Mouse (Mus musculus) gastrocnemius, postnatal 36 days (tissue): ENCODE measurements around the gene Hif3a. TPM values are rescaled to one million over a fixed set of nuclear protein-coding genes. Genes with fewer than 3 reads are reported as not detected.

Experiments
- DNase-seq, 2 experiments: peaks; one replicate each; pipeline ENCODE4 v3.0.0; 2022
- intact Hi-C: fragments of 180-260 bp; cut with DNase I; formaldehyde crosslinking; loops from one replicate; pipeline ENCODE4 v1.15.1; 2025
- total RNA-seq, 2 experiments: library from RNA; stranded (reverse); gene quantifications; 2 replicates each; pipeline ENCODE4 v1.2.3; 2021

Gene Hif3a
- total RNA-seq, 2 experiments from 2014 or later, result 1.2 to 1.3 TPM

DNA sequence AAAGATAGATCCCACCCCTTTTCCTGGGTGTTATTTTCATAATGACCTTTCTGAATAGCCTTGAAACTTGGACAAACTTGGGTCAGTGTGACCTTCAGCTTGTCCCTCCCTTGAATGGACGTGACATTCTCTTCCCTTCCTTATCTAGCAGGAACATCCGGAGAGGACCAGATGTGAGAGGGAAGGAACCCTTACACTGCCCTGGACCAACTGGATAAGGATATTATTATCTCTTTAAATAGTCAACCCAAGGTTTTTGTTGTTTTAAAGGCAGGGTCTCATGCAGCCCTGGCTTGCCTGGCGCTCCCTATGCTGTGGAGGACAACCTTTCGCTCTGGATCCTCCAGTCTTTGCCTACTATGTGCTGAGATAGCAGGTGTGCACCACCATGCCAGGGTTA lies 63.0 kb downstream of the Hif3a start:
- intact Hi-C loops, result loop anchor here (1.0 kb wide), 1 partner anchor 67 kb away; no protein-coding TSS in a partner anchor
- DNase-seq, result no peak

DNA sequence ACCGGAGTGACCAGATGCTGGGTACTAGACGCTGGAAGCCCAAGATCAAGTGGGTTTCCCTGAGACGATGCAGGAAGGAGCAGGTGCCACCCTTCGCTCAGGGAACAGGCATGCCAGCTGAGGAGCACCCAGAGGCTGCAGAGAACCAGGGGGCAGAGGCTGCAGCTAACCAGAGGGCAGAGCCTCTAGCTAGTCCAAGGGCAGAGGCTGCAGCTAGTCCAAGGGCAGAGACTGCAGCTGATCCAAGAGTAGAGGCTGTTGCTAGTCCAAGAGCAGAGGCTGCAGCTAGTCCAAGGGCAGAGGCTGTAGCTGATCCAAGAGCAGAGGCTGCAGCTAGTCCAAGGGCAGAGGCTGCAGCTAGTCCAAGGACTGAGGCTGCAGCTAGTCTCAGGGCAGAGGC lies 66.9 kb downstream of the Hif3a start:
- no peak for DNase-seq
- intact Hi-C loops, result no loop called here

DNA sequence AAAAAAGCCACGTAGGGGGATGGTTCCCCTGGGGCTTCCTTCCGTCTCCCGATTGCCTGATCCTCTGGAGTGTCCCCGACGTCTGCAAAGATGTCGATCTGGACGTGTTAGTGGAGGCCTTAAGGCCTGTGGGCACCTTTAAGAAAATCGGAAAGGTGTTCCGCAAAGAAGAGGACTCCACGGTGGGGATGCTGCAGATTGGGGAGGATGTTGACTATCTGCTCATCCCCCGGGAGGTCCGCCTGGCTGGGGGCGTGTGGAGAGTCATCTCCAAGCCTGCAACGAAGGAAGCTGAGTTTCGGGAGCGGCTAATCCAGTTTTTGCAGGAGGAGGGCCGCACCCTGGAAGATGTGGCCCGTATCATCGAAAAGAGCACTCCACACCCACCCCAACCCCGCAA lies 67.8 kb downstream of the Hif3a start:
- intact Hi-C loops, result no loop called here
- no peak for DNase-seq

DNA sequence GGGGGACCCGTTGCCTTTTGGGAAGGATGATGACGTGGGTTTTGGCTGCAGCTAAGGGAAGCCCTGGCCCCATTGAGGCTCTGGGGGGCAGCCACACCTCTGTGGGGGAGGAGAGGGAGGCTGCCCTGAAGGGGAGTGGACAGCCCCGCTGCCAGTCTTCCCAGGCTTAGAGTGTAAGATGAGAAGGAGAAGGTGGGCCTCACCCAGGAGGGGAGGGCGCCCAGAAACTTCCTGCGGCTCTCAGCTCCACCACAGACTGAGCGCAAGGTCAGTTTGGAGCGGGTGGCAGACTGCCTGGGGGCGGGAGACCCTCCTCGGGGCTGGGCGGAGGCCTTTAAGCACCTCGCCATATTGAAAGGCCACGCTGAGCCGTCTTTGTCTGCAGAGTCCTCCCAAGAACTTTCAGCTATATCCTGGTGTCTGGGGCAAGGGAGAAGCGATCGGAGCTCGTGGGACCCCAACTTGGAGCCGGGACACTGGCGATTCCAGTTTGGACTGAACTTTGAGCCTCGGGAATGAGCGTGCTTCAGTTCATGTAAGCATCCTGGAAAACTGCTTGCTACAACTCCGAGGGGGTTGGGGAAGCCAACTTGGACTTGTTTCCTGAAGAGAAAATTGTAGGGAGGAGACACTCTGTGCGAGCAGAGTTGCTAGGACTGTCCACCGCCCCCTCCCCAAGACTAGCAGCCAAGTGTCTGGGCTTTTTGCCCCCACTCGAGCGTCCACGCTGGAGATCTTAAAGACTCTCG lies 68.4 kb downstream of the Hif3a start:
- intact Hi-C loops, result no loop called here
- DNase-seq, result peak; percentile 73 to 83

DNA sequence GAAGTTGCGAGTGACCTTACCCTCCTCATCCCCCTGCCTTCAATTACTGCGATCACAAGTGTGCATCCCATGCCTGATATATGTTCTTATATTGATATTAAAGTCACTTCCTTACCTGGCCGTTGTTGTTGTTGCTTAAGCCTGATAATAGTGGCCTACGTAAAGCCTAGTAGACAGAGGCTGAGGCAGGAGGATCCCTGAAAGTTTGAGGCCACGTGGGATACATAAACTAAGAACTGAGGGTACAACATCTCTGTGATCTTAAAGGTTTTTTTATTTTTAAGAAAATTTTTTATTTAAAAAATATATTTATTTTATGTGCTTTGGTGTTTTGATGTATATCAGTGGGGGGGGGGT lies 69.8 kb downstream of the Hif3a start, which contains the start of gene Ccdc8:
TSS of gene Ccdc8 (plus strand) at position 258 of the 357 bp plus-strand sequence.
- intact Hi-C loops, result no loop called here
- DNase-seq, result no peak

DNA sequence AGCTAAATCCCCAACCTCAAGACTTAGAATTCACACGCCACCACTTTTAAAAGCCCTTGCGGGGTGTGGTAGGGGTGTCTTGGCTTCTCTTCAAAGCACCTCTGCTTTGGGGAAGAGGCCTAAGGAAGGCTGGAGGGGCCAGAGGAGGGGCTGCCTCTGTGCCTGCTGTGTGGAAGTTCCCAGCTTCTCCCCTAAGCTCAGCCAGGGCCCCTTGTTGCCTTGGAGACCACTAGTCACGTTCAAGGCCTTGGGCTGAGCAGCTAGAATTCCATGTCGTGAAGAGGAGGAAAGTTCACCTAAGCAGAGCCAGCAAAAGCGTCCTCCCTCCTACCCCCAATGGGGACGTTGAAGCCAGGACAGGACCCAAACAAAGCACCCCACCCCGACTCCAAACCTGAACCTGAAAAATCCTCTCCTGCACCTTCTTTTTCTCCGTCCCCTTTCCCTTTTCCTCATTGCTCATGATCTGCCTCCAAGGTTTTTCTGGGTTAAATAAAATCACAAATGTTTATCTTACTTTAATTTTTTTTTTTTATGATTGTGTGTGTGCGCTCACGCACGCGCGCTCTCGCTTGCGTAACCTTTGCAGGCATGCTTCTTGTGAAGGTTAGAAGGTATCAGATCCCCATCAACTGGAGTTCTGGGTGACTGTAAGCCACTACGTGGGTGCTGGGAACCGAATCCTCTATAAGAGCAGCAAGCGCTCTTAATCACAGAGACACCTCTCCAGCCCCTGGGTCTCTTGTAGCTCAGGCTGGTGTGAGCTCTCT lies 70.4 kb downstream of the Hif3a start:
- no peak for DNase-seq
- intact Hi-C loops, result no loop called here

DNA sequence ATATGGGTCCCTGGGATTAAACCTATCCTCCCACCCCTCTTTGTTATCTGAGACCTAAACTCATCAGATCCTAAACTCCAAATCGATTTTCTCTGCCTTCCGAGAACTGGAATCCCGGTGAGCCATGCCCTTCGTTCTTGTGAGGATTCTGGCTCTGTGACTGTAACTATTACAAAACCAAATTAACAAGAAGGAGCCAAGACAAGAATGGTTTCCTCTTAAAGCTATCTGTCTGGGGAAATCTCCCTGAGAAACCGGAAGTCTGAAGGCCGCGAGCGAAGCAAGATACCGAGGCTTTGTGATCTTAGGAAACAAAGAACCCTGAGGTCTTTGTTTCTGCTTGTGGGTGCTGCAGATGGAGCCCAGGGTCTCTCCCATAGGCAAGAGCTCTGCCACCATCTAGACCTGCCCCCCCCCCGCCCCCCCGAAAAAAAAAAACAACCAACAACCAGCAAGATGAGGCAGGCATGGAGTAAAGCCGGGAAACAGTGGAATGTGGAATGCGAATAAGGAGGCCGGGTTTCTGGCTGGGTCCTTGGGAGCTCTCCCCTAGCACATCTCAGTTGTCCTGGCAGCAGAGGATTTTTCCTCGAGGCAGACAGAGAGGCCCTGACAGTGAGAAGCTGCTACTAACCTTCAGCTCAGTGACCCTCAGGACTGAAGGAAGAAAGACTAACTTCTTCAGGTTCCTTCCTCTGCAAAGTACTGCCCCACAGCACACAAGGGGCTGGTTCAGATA lies 72.1 kb downstream of the Hif3a start:
- intact Hi-C loops, result no loop called here
- DNase-seq, result no peak

DNA sequence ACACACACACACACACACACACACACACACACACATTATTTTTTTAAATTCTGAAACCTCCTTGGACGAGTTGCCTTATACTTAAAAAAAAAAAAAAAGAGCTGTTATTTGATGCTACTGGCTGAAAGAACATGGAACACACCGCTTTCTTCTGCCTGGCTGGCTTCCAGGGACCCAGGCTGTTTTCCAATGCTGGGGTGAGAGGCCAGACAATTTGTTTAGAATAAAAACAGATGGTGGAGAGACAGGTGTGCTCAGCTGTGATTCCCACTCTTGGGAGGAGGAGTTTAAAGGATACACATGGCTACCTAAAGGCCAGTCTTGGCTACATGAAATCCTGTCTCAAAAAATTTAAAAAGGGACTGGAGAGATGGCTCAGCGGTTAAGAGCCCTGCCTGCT lies 73.8 kb downstream of the Hif3a start:
- DNase-seq, result peak; percentile 50 to 60
- intact Hi-C loops, result no loop called here

DNA sequence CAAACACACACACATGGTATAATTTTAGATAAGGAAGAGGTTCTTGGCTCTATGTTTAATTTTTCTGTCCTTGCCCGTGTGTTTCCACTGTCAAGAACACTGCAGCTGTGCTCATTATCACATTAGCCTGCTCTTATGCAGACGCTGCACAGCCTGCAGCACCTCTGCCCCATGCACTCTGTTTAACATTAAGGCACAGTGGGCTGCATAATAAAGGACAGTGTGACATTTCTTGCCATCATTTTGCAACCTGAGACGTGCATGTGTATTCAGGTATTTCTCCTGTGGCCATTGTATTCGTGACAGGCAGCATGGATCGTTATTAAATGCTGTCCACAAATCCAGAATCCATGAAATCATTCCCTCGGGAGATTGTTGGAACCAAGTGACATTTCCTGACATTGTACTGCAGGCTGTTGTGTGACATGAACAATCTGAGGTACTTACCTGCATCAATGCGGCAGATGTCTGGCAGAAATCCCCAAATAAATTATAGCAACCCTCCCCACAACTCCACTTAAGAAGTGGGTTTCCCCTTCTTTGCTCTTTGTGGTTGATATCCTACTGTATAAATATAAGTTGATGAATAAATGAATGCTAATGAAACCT lies 74.6 kb downstream of the Hif3a start:
- intact Hi-C loops, result no loop called here
- DNase-seq, result no peak

DNA sequence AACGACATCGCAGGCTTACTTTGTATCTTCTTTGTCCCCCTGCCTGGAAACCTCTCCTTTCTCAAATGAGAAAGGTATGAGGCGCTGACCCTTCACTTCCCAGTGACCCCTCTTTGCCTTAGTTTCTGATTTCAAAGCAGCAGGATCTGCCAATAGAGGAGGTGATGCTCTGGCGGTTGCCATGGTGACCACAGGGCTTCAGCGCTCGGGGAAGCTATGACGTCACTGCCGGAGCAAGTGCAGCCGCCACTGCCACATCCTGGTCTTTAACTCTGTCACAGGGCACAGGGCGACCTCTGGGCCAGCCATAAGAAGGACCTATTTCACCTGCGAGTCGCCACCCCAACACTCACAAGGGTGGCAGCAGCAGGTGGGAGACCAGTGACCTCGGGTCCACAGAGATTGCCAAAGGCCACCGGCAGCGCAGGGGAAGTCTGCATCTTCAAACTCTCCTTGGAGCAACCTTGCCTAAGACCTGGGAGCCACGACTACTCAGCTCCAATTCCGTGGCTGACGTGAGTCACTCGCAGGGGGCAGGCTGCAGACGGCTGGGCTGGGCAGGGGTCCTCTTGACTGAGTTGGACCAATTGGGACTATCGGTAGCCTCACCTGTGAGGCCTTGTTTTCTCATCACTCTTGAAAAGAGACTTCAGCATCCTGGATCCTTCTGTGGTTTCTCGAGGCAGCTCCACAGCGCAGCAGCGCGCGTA lies 79.2 kb downstream of the Hif3a start, which contains the start of gene Gm42372:
TSS of gene Gm42372 (plus strand) at position 228 of the 710 bp plus-strand sequence.
- DNase-seq, result no peak

More for the DNA sequence above, 79.2 kb downstream of the Hif3a start, which contains the start of gene Gm42372:
- intact Hi-C loops, result no loop called here

Other genes with a start within 250 kb of the Hif3a start
- 10 to 100 TPM; 13.9 to 14.7 TPM for gene Strn4, start 246.5 kb downstream of the Hif3a start, total RNA-seq
- 10 to 100 TPM; 45.3 to 50.1 TPM for gene Fkrp, start 245.7 kb downstream of the Hif3a start, total RNA-seq
- 1 to 10 TPM; 5.1 to 6.5 TPM for gene Prkd2, start 219.5 kb downstream of the Hif3a start, total RNA-seq
- gene Dact3, start 187.1 kb downstream of the Hif3a start, total RNA-seq, result 1 to 10 TPM; 2.0 TPM
- gene Gng8, start 170.6 kb downstream of the Hif3a start, total RNA-seq, result under 1 TPM in 1 of 2 experiments, not detected in 1; 0.54 TPM
- 1 to 10 TPM; 1.1 to 1.2 TPM for gene Ptgir, start 155.9 kb downstream of the Hif3a start, total RNA-seq
- 100 to 1,000 TPM; 297 to 327 TPM for gene Calm3, start 138.3 kb downstream of the Hif3a start, total RNA-seq
- 1 to 10 TPM; 1.5 to 2.2 TPM for gene Pnmal2, start 117.7 kb downstream of the Hif3a start, total RNA-seq
- gene Pnmal1, start 102.7 kb downstream of the Hif3a start, total RNA-seq, result not detected
- gene Gm42372, start 79.3 kb downstream of the Hif3a start, total RNA-seq, result not detected
- 1 to 10 TPM; 1.6 to 2.1 TPM for gene Ccdc8, start 69.7 kb downstream of the Hif3a start, total RNA-seq
- 10 to 100 TPM; 62.4 to 62.7 TPM for gene Ppp5c, start 34.5 kb downstream of the Hif3a start, total RNA-seq
- under 1 TPM; 0.07 to 0.13 TPM for gene Psg16, start 11.6 kb upstream of the Hif3a start, total RNA-seq
- gene Ceacam3, start 87.9 kb upstream of the Hif3a start, total RNA-seq, result not detected
- gene Psg29, start 141.1 kb upstream of the Hif3a start, total RNA-seq, result not detected